Mouse (Mus musculus) midbrain, embryonic 13.5 days (tissue): Measurements from ENCODE around the gene Gabrr1. TPM values are rescaled to one million over a fixed set of nuclear protein-coding genes. Genes with fewer than 3 reads are reported as not detected.

Experiments
- ATAC-seq: fragments of 200-750 bp; cut with Nextera tagmentation; 2 replicates; pipeline ENCODE4 v1.8.0; 2017; ENCODE audit warnings: mild to moderate bottlenecking, moderate TSS enrichment, moderate library complexity
- H3K27ac ChIP-seq: fragments of 300-500 bp; sonication (generic); 2 replicates; pipeline ENCODE4 v1.5.1; 2015; ENCODE audit warnings: inconsistent platforms, mild to moderate bottlenecking, moderate library complexity
- H3K27me3 ChIP-seq: fragments of 300-500 bp; sonication (generic); 2 replicates; pipeline ENCODE4 v1.6.1; 2015; ENCODE audit warnings: mild to moderate bottlenecking, inconsistent platforms
- H3K36me3 ChIP-seq: fragments of 300-500 bp; sonication (generic); 2 replicates; pipeline ENCODE4 v1.6.1; 2015; ENCODE audit warnings: mild to moderate bottlenecking, inconsistent platforms
- H3K4me1 ChIP-seq: fragments of 300-500 bp; sonication (generic); replicated peaks from 2 replicates; pipeline ENCODE4 v1.6.1; 2015; ENCODE audit warnings: inconsistent platforms
- H3K4me2 ChIP-seq: fragments of 300-500 bp; sonication (generic); replicated peaks from 2 replicates; pipeline ENCODE4 v1.6.1; 2015; ENCODE audit warnings: moderate library complexity, mild to moderate bottlenecking, inconsistent platforms
- H3K4me3 ChIP-seq: fragments of 300-500 bp; sonication (generic); replicated peaks from 2 replicates; pipeline ENCODE4 v1.5.1; 2015; ENCODE audit warnings: mild to moderate bottlenecking, inconsistent platforms
- H3K9ac ChIP-seq: fragments of 300-500 bp; sonication (generic); replicated peaks from 2 replicates; pipeline ENCODE4 v1.6.1; 2015; ENCODE audit warnings: mild to moderate bottlenecking, inconsistent platforms
- H3K9me3 ChIP-seq: fragments of 300-500 bp; sonication (generic); 2 replicates; pipeline ENCODE4 v1.6.1; 2016; ENCODE audit warnings: mild to moderate bottlenecking, inconsistent platforms
- WGBS: fragments of 180-500 bp; shearing (Covaris S2); methylation state at CpG from one replicate; pipeline ENCODE4 v1.1.7; 2015; 5-methylcytosine and 5-hydroxymethylcytosine counted together
- polyA plus RNA-seq: library from polyadenylated mRNA; unstranded; fragments of >200 nt; fragmentation: Nextera tagmentation; extraction: Ambion mirVana; gene quantifications from 2 replicates; pipeline ENCODE4 v1.2.1, GENCODE M21; 2015

The Gabrr1 gene
- polyA plus RNA-seq, 1 experiment from 2014 or later, result 0.63 TPM

DNA sequence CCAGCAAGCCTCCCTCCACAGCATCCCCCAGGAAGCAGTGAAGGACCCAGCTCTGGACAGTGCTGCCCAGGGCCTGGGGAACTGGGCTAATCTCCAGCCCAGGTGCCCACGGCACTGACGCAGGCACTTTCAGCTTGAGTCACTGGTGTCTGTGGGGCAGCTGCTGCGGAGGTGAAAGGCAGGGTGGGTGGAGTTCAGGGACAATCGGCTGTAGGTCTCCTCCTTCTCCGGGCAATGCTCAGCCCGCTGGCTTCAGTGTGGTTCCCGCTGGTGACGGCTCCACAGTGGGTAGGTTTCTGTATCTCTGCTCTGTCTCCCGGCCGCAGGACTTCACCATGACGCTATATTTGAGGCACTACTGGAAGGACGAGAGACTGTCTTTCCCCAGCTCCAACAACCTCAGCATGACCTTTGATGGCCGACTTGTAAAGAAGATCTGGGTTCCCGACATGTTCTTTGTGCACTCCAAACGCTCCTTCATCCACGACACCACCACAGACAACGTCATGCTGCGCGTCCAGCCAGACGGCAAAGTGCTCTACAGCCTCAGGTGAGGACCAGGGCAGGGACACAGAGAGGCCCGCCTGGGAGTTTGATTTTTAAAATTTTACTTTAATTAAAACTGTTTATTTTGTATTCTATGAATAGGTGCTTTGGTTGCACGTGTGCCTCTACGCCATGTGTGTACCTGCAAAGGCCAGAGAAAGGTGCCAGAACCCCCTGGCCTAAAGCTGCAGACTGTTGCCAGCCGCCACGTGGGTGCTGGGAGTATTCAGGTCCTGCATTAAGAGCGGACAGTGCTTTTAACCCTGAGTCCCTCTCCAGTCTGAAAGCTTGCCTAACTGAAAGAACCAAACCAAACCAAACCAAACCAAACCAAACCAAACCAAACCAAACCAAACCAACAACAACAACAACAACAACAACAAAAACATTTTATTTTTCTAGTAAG lies 20.0 kb downstream of the Gabrr1 start:
- no peak overlapping the region for H3K4me2 ChIP-seq
- no peak overlapping the region for H3K4me3 ChIP-seq
- ATAC-seq, result no peak
- H3K27ac ChIP-seq, result no peak overlapping the region
- no peaks in the 10 kb centered on the region for H3K9me3 ChIP-seq
- 87% methylated on average over 26 of the region's 26 CpGs for WGBS
- no peaks in the 10 kb centered on the region for H3K36me3 ChIP-seq
- H3K4me1 ChIP-seq, result peaks cover under 1% of the 10 kb centered on the region; the same call in 1 of the 2 replicates
- no peaks in the 10 kb centered on the region for H3K27me3 ChIP-seq
- no peak overlapping the region for H3K9ac ChIP-seq

DNA sequence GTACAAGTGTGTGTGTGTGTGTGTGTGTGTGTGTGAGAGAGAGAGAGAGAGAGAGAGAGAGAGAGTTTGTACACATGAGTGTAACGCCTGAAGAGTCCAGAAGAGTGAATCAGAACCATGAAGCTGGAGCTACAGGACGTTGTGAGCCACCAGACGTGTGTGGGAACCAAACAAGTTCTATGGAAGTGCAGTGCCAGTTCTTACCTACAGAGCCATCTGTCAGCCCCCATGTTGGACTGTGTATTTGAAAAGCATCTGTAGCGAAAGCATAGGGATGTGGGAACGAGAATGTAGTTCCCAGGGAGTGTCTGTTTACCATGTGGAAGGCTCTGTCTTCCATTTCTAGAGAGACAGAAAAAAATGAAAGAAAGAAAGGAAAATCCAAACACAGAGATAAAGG lies 51.2 kb downstream of the Gabrr1 start:
- no peak overlapping the region for H3K4me3 ChIP-seq
- H3K9me3 ChIP-seq, result no peaks in the 10 kb centered on the region
- H3K4me2 ChIP-seq, result no peak overlapping the region
- no peak for ATAC-seq
- no peak overlapping the region for H3K27ac ChIP-seq
- peaks cover 15% of the 10 kb centered on the region; the same call in 1 of the 2 replicates for H3K36me3 ChIP-seq
- H3K9ac ChIP-seq, result no peak overlapping the region
- peaks cover 11% of the 10 kb centered on the region for H3K27me3 ChIP-seq
- WGBS, result 88% methylated on average over 5 of the region's 5 CpGs
- peaks cover 7% of the 10 kb centered on the region for H3K4me1 ChIP-seq

DNA sequence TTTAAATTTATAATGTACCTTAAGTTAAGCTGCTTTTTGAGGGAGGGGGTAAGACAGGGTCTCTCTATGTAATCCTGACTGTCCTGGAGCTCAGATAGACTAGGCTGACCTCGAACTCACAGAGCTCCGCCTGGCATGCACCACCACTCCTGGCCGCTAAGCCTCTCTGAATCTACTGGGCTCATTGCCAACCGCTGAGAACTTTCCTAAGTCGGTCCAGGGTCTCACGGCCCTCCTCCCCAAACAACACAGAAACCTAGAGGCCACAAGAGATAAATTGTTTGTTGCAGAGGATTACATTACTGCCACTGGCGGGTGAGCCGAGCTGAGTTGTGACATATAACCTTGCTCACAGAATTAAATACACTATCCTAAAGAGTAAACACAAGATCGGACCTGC lies 55.8 kb downstream of the Gabrr1 start:
- 0 out of 2 replicates have a peak, but pooled peaks cover 5% of the 10 kb centered on the region for H3K36me3 ChIP-seq
- no peak for ATAC-seq
- 18% methylated on average over 9 of the region's 9 CpGs for WGBS
- peaks cover 11% of the 10 kb centered on the region for H3K4me1 ChIP-seq
- H3K4me2 ChIP-seq, result peak overlapping the region; percentile 72
- H3K4me3 ChIP-seq, result peak overlapping the region; percentile 70
- no peak overlapping the region for H3K9ac ChIP-seq
- peaks cover 11% of the 10 kb centered on the region for H3K27me3 ChIP-seq
- peak overlapping the region; percentile 91; the same call in 1 of the 2 replicates for H3K27ac ChIP-seq
- H3K9me3 ChIP-seq, result no peaks in the 10 kb centered on the region

- WGBS, result under 1% methylated on average over 120 of the region's 123 CpGs
- peak overlapping the region; percentile 91 for H3K27ac ChIP-seq
Observed at GRCm38 (mm10) chr4:33188781-33189734, 56.7 kb downstream of the Gabrr1 start.

GRCm38 (mm10) chr4:33189735-33190036 lies 57.4 kb downstream of the Gabrr1 start, which contains the start of gene Pm20d2:
Gene Pm20d2 (minus strand): TSS chr4:33189737.
- peaks cover 11% of the 10 kb centered on the region for H3K4me1 ChIP-seq
- H3K4me2 ChIP-seq, result peak within 1 kb of the TSS; percentile 72
- 18% methylated on average over 6 of the region's 6 CpGs for WGBS
- peak within 1 kb of the TSS; percentile 73 for H3K9ac ChIP-seq
- peak within 1 kb of the TSS; percentile 70 for H3K4me3 ChIP-seq
- ATAC-seq, result no peak
- peaks cover 11% of the 10 kb centered on the region for H3K27me3 ChIP-seq
- H3K9me3 ChIP-seq, result 0 out of 2 replicates have a peak, but pooled peaks cover 2% of the 10 kb centered on the region
- peak within 1 kb of the TSS; percentile 91 for H3K27ac ChIP-seq
- no peaks in the 10 kb centered on the region for H3K36me3 ChIP-seq

More at GRCm38 (mm10) chr4:33188781-33189734, 56.7 kb downstream of the Gabrr1 start:
- peaks cover 11% of the 10 kb centered on the region for H3K27me3 ChIP-seq
- peak overlapping the region; percentile 72 for H3K4me2 ChIP-seq
- peak overlapping the region; percentile 70 for H3K4me3 ChIP-seq
- H3K4me1 ChIP-seq, result peaks cover 11% of the 10 kb centered on the region
- H3K9ac ChIP-seq, result peak overlapping the region; percentile 73
- no peaks in the 10 kb centered on the region for H3K9me3 ChIP-seq
- no peaks in the 10 kb centered on the region for H3K36me3 ChIP-seq
- peak; percentile 95 for ATAC-seq

- 0 out of 2 replicates have a peak, but pooled peaks cover 2% of the 10 kb centered on the region for H3K9me3 ChIP-seq
- H3K4me1 ChIP-seq, result 0 out of 2 replicates have a peak, but pooled peaks cover 3% of the 10 kb centered on the region
- whole genome bisulfite sequencing, result 2% methylated on average over 2 of the region's 2 CpGs
- H3K27me3 ChIP-seq, result no peaks in the 10 kb centered on the region
- H3K4me2 ChIP-seq, result no peak overlapping the region
- no peaks in the 10 kb centered on the region for H3K36me3 ChIP-seq
- no peak overlapping the region for H3K4me3 ChIP-seq
- ATAC-seq, result no peak
- no peak overlapping the region for H3K9ac ChIP-seq
- no peak overlapping the region for H3K27ac ChIP-seq
Observed at GRCm38 (mm10) chr4:33198117-33198516, 65.8 kb downstream of the Gabrr1 start.

DNA sequence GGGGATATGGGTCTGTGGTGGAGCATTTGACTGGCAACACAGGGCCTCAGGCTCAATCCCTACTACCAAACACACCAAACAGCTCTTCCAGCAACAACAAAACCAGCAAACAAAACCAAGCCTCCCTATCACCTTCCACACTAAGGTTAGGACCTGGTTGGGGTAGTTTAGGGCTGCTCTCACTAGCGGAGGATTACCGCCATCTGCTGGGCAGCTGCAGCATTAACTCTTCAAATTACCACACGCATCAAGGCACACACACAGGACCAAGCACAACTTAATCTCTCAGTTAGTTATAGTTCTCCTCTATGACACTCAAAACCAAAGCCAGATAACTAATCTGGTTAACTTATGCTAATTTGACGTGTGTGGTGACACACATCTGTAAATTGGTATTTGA lies 72.4 kb downstream of the Gabrr1 start:
- no peak for ATAC-seq
- no peak overlapping the region for H3K9ac ChIP-seq
- no peak overlapping the region for H3K27ac ChIP-seq
- H3K36me3 ChIP-seq, result no peaks in the 10 kb centered on the region
- H3K4me1 ChIP-seq, result peaks cover 7% of the 10 kb centered on the region
- H3K9me3 ChIP-seq, result no peaks in the 10 kb centered on the region
- no peaks in the 10 kb centered on the region for H3K27me3 ChIP-seq
- WGBS, result under 1% methylated on average over 4 of the region's 4 CpGs
- no peak overlapping the region for H3K4me2 ChIP-seq
- no peak overlapping the region for H3K4me3 ChIP-seq

- no peak for ATAC-seq
- no peak overlapping the region for H3K4me3 ChIP-seq
- no peaks in the 10 kb centered on the region for H3K27me3 ChIP-seq
- H3K9ac ChIP-seq, result no peak overlapping the region
- no peak overlapping the region for H3K4me2 ChIP-seq
- H3K9me3 ChIP-seq, result peaks cover 9% of the 10 kb centered on the region
- no peak overlapping the region for H3K27ac ChIP-seq
- H3K36me3 ChIP-seq, result no peaks in the 10 kb centered on the region
- H3K4me1 ChIP-seq, result peaks cover 10% of the 10 kb centered on the region
- 72% methylated on average over 2 of the region's 2 CpGs for WGBS
Observed at GRCm38 (mm10) chr4:33207551-33207950, 75.2 kb downstream of the Gabrr1 start.

DNA sequence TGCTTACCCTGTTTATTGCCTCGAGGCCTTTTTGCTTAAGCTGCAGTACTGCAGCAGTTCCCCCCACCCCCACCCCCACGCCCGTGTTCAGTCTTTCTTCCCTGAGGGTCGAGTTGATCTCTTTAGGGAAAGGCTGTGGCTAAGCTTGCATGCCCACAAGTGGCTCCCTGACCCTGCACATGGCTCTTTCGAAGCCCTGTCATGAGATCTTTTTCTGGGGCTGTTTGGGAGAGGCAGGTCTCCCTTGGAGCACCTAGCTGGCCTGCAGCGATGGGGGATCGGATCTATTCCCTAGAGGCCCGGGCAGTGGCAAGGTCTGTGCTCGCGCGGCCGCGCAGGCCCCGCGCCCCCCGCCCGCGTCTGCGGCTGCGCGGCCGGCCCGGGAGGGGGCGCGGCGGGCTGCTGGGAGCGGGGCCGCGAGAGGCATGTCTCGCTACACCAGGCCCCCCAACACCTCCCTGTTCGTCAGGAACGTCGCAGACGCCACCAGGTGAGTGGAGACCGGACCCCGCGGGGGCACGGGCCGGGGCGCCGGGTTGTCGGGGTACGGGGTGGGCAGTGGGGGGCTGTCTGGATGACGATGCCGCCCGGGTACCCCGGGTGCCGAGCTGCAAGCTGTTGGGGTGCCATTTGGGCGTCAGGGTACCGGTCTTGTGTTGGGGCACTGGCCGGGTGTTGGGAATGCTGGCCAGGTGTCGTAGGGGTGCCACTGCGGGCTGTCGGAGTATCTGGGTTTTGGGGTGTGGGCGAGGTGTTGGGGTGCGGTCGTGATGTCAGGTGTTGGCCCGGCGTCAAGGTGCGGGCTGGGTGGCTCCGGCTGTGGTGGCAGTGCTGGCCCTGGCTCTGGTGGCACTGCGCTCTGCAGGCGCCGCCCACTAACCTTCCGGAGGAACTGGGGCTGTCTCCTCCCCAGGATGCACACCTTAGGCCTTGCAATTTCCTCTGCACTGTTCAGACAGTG lies 76.8 kb downstream of the Gabrr1 start, which contains the start of gene Srsf12:
Gene Srsf12, plus strand, starts transcription at position 111 of the 961 bp plus-strand sequence.
- Histone ChIP-seq H3K9ac (peak within 1 kb of the TSS; percentile 90), H3K27me3 (no peaks in the 10 kb centered on the region), H3K4me3 (peak within 1 kb of the TSS; percentile 78), H3K27ac (peak within 1 kb of the TSS; percentile 77), H3K9me3 (peaks cover 11% of the 10 kb centered on the region), H3K4me1 (peaks cover 10% of the 10 kb centered on the region), H3K4me2 (peak within 1 kb of the TSS; percentile 96), H3K36me3 (no peaks in the 10 kb centered on the region)
- ATAC-seq, result peak; percentile 83
- 3% methylated on average over 65 of the region's 65 CpGs for WGBS
